ENCODE assay signal across 10 mouse cellular contexts in the genomic region with DNA sequence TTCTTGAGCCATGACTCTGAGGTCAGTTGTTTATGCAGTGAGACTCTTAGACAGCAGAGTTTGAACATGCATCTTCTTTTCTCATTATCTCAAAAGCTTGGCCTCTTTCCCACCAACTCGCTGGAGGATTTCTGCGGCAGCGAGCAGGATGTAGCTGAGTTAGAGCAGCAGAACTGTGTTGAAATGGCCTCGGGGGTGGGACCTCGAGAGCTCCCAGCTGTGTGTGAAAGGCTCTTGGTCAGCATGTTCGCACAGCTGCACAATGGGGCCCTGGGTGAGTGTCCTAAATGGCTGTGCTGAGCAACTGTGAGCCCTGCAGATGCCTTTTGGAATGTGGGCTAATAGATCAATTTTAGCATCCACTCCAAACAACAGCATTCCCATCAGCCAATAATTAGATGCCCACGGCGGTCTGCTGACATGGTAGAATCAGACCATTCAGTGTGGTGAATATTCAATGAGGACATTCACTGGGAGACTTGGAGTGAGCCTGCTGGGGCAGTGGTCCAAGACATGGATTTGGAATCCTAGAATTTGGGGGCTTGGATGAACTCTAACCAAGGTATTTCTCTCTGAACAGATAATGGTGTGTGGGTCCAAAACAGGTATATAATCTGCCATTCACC. TPM values are rescaled to one million over a fixed set of nuclear protein-coding genes. Genes with fewer than 3 reads are reported as not detected.
DNase-seq lines count a peak whose midpoint lies in the region; ATAC-seq lines count a peak whose summit lies in the region.
"Had no signal": no experiment of that assay in that cellular context is flagged by ENCODE, and none has a peak within 500 bp of the region (broad histone marks: within the 10 kb centered on the region; RNA-seq: fewer than 3 reads in every experiment).

No protein-coding gene starts in this region.

- H3K9me3 ChIP-seq in heart, embryonic 13.5 days: no peaks in the 10 kb centered on the region
- H3K9me3 ChIP-seq in kidney, embryonic 15.5 days (replicated peaks): no peaks in the 10 kb centered on the region
- no peaks in the 10 kb centered on the region for H3K9me3 ChIP-seq in neural tube, embryonic 12.5 days
- H3K9me3 ChIP-seq: liver, embryonic 13.5 days had no signal

- H3K4me2 ChIP-seq in heart, embryonic 13.5 days: no peak overlapping the region
- H3K4me2 ChIP-seq in kidney, embryonic 15.5 days: no peak overlapping the region
- 0 out of 2 replicates have a peak overlapping the region, but pooled peaks have one; percentile 23 for H3K4me2 ChIP-seq in neural tube, embryonic 12.5 days (replicated peaks)
- H3K4me2 ChIP-seq: liver, embryonic 13.5 days had no signal

- H3K4me1 ChIP-seq in brown adipose tissue, adult 24 weeks (ENCODE audit: control insufficient read depth, insufficient read depth, insufficient read length, low read length): peaks cover 9% of the 10 kb centered on the region
- peaks cover 16% of the 10 kb centered on the region for H3K4me1 ChIP-seq in heart, embryonic 13.5 days
- H3K4me1 ChIP-seq in kidney, embryonic 15.5 days: peaks cover 23% of the 10 kb centered on the region
- peaks cover 12% of the 10 kb centered on the region for H3K4me1 ChIP-seq in neural tube, embryonic 12.5 days
- H3K4me1 ChIP-seq: liver, embryonic 13.5 days had no signal

- no peaks in the 10 kb centered on the region for H3K36me3 ChIP-seq in heart, embryonic 13.5 days
- no peaks in the 10 kb centered on the region for H3K36me3 ChIP-seq in kidney, embryonic 15.5 days
- no peaks in the 10 kb centered on the region for H3K36me3 ChIP-seq in neural tube, embryonic 12.5 days
- H3K36me3 ChIP-seq: liver, embryonic 13.5 days had no signal

- no peak overlapping the region for H3K9ac ChIP-seq in heart, embryonic 13.5 days
- no peak overlapping the region for H3K9ac ChIP-seq in kidney, embryonic 15.5 days
- no peak overlapping the region for H3K9ac ChIP-seq in neural tube, embryonic 12.5 days
- H3K9ac ChIP-seq: liver, embryonic 13.5 days had no signal

- H3K4me3 ChIP-seq in brown adipose tissue, adult 24 weeks (ENCODE audit: insufficient read depth, low read depth, low read length): no peak overlapping the region
- no peak overlapping the region for H3K4me3 ChIP-seq in heart, embryonic 13.5 days
- no peak overlapping the region for H3K4me3 ChIP-seq in kidney, embryonic 15.5 days (replicated peaks)
- no peak overlapping the region for H3K4me3 ChIP-seq in neural tube, embryonic 12.5 days
- H3K4me3 ChIP-seq: liver, embryonic 13.5 days had no signal

- ATAC-seq in heart, embryonic 13.5 days (ENCODE audit: extremely low read depth, insufficient number of reproducible peaks, low FRiP score, low TSS enrichment): no peak
- ATAC-seq in kidney, embryonic 15.5 days (replicated peaks; ENCODE audit: low FRiP score): no peak; the same call in 1 of the 2 replicates
- peak; percentile 82; the same call in 1 of the 2 replicates for ATAC-seq in neural tube, embryonic 12.5 days (ENCODE audit: low FRiP score, low read depth)

- DNase-seq in embryo, embryonic 10 days (ENCODE audit: low spot score): peak; percentile 58
- DNase-seq in embryo, embryonic 9.5 days (ENCODE audit: extremely low spot score): no peak
- no peak for DNase-seq in thymus, postnatal 36 days
- DNase-seq in frontal cortex, postnatal 25 days (ENCODE audit: low spot score in 2 of 2): no peak
- DNase-seq: liver, embryonic 13.5 days had no signal

- H3K27ac ChIP-seq in brown adipose tissue, adult 24 weeks (replicated peaks; ENCODE audit: low read depth, low read length): peak overlapping the region; percentile 38; the same call in 1 of the 2 replicates
- peak overlapping the region; percentile 40; the same call in 1 of the 2 replicates for H3K27ac ChIP-seq in heart, embryonic 13.5 days (replicated peaks)
- peak overlapping the region; percentile 72 for H3K27ac ChIP-seq in kidney, embryonic 15.5 days
- no peak overlapping the region for H3K27ac ChIP-seq in neural tube, embryonic 12.5 days
- H3K27ac ChIP-seq: liver, embryonic 13.5 days had no signal

- WGBS in heart, embryonic 13.5 days: 36% methylated on average over 8 of the region's 8 CpGs
- 30% methylated on average over 8 of the region's 8 CpGs for WGBS in kidney, embryonic 15.5 days
- 12% methylated on average over 8 of the region's 8 CpGs for WGBS in neural tube, embryonic 12.5 days

- H3K27me3 ChIP-seq in heart, embryonic 13.5 days (replicated peaks): no peaks in the 10 kb centered on the region
- H3K27me3 ChIP-seq in kidney, embryonic 15.5 days: no peaks in the 10 kb centered on the region
- H3K27me3 ChIP-seq in neural tube, embryonic 12.5 days (replicated peaks): no peaks in the 10 kb centered on the region
- H3K27me3 ChIP-seq: liver, embryonic 13.5 days had no signal

RNA-seq across cellular contexts. Expression of a gene that starts 49.1 kb away (rescaled TPM):
- not detected in 2 replicates for polyA plus RNA-seq in brown adipose tissue, adult 24 weeks (2012; ENCODE audit: insufficient read depth, insufficient read length, missing spikeins)
- not detected in 2 replicates for polyA plus RNA-seq in heart, embryonic 13.5 days (2015; fragmentation: Nextera tagmentation; extraction: Ambion mirVana)
- polyA plus RNA-seq in kidney, embryonic 15.5 days (2015; fragmentation: Nextera tagmentation; extraction: Ambion mirVana): not detected in 2 replicates
- polyA plus RNA-seq in neural tube, embryonic 12.5 days (2016; fragmentation: Nextera tagmentation; extraction: Ambion mirVana): not detected in 2 replicates
- polyA plus RNA-seq: C2C12; liver, embryonic 13.5 days had no signal
